Mouse (Mus musculus): ENCODE results near the gene Catsperz.

Catsperz gene

DNA sequence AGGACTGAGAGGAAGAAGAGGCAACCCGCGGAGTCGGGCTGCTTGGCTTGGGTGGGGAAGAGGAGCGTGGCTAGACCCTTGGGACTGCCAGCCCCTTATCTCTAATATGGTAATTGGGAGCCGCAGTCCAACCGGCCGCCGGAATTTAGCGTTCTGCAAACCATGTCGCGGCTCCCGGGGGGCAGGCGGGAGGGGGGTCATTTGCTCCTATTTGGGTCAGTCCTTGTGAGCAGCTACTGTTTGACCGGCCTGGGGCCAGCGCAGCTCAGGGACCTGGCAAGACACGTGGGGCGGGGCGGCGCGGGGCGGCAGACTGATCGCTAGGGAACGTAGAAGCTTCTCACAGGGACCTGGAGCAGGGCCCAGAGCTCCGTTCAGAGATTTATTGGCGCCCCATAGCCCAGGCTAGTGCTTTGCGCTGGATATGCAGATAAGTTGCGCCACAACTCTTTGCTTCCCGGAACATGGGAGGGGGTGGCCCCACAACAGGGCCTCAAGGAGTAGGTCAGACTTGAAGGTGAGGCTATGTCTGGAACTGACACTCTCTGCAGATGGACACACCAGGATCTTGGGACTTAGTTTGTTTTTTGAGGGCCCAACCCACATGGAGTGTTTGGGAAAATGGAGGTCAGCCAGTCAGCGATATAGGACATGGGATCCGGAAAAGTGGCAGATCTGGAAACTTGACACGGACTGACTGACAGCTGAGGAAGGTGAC lies 27.0 kb upstream of the Catsperz start:
- CTCF ChIA-PET, result interaction anchor here in 3 of 4 experiments (0.6 to 7.6 kb wide), 14 partner anchors 10 to 349 kb away, joined by 3 to 42 read pairs (median 4); partner anchors contain the start of genes Bad (in 1 of the 3), Esrra (in 1 of the 3), Fkbp2 (in 1 of the 3) and Gpr137 (in 1 of the 3)
- POLR2A ChIA-PET, result interaction anchor here (0.5 to 12.2 kb wide), 47 partner anchors 10 to 1771 kb away, joined by 3 to 134 read pairs (median 6); partner anchors contain the start of genes Bad (in 4 of the 4), Gpr137 (in 4 of the 4), Fkbp2 (in 3 of the 4) and Esrra (in 2 of the 4)

DNA sequence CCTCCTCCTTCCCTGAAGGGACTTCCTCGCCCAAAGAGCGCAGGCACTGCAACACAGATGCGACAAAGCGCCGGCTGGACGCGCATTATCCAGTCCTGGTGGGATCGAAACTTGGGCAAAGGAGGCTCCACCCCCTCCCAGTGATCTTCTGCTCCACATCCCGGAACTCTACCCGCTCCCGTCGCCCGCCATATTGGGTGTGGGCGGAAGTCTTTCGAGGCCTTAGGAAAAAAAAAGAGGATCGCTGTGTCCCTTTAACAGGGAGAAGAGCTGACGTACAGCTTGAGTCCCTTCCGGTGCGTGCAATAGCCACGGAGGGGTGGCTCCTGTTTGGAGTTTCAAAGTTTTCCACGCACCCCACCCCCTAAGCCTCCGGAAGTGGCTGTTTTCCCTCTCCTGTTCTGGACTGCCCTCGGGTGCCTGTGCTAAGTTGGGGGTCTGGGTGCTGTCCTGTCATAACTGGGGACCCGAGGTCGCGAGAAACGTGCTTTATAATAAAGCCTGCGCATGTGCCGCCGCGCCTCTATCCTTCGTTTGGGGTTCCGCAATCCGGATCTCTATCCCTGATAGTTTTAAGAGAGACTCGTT lies 26.3 kb upstream of the Catsperz start:
- ChIA-PET POLR2A (interaction anchor here (0.6 to 12.2 kb wide), 53 partner anchors 9 to 1772 kb away, joined by 3 to 134 read pairs (median 5); partner anchors contain the start of genes Bad (in 4 of the 4), Gpr137 (in 4 of the 4), Fkbp2 (in 3 of the 4) and Esrra (in 2 of the 4)), CTCF (interaction anchor here in 3 of 4 experiments (0.6 to 7.6 kb wide), 19 partner anchors 9 to 120 kb away, joined by 3 to 42 read pairs (median 4); partner anchors contain the start of genes Bad (in 2 of the 3), Gpr137 (in 2 of the 3), Esrra (in 1 of the 3) and Fkbp2 (in 1 of the 3))

DNA sequence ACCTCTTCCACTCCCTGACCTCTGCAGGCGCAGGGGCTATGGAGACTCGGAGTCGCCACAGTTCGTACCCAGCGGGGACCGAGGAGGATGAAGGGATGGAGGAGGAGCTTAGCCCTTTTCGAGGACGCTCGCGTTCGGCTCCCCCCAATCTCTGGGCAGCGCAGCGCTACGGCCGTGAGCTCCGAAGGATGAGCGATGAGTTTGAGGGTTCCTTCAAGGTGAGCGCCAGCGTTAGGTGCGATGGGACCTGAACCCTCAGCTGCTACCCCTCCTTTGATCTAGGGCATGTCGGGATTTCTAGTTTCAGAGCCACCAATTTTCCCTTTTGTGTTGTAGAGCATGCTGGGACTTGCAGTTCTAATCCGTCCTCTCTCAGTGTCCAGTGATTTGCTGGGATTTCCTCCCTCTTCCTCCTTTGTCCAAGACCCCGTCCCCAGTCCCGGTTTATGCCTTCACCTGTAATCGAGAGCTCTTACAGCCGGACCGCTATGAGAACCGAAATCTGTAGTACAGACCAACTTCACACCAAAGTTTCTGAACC lies 25.5 kb upstream of the Catsperz start:
- ChIA-PET CTCF (interaction anchor here in 3 of 4 experiments (0.7 to 7.6 kb wide), 15 partner anchors 8 to 499 kb away, joined by 3 to 42 read pairs (median 4); partner anchors contain the start of genes Bad (in 3 of the 3), Gpr137 (in 3 of the 3), Esrra (in 1 of the 3) and Fkbp2 (in 1 of the 3)), POLR2A (interaction anchor here (0.7 to 12.2 kb wide), 49 partner anchors 8 to 1773 kb away, joined by 3 to 134 read pairs (median 5); partner anchors contain the start of genes Bad (in 4 of the 4), Gpr137 (in 4 of the 4), Fkbp2 (in 3 of the 4) and Esrra (in 2 of the 4))

DNA sequence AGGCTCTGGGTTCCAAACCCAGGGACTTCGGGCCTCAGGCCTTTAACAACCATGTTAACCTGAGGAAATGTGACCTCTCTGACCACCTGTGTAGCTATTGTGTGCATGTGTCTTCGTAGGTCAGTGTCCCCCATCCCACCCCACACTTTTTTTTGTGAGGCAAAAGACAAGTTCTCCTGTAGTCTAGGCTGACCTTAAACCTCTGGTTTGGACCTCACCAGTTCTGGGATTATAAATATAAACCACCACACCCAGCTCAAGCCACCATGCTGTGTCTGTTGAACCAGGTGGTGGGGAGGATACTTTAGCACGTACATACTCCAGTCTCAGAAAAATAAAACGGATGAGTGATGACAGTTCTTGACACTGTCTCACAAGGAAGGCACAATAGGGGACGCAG lies 24.8 kb upstream of the Catsperz start:
- POLR2A ChIA-PET, result interaction anchor here (0.6 to 12.2 kb wide), 19 partner anchors 8 to 90 kb away, joined by 3 to 134 read pairs (median 14); partner anchors contain the start of genes Bad (in 4 of the 4), Gpr137 (in 4 of the 4), Esrra (in 2 of the 4) and Fkbp2 (in 2 of the 4)
- CTCF ChIA-PET, result interaction anchor here in 2 of 4 experiments (1.2 to 7.6 kb wide), 7 partner anchors 7 to 90 kb away, joined by 3 to 42 read pairs (median 8); partner anchors contain the start of genes Bad (in 1 of the 2), Fkbp2 (in 1 of the 2), Gpr137 (in 1 of the 2) and Stip1 (in 1 of the 2)

DNA sequence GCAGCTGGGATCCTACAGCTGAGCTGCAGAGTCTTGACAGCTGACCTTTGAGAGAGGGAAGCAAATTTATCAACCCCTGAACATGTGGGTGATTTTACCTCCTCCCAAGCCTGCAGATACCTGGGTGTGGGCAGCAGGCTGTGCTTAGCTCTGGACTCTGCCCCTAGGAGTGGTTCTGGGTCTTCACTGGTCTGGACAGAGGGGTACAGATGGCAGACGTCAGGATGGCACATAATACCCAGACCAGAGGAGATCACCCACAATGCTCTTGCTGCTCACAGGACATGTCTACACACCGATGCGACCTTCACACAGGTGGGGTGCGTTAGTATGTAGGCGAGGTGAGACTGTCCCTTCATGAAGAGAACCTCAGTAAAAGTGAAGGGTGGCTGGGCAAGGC lies 24.4 kb upstream of the Catsperz start:
- ChIA-PET CTCF (interaction anchor here in 3 of 4 experiments (0.5 to 7.6 kb wide), 7 partner anchors 7 to 532 kb away, joined by 3 to 42 read pairs (median 8); partner anchors contain the start of genes Bad (in 1 of the 3), Fkbp2 (in 1 of the 3) and Gpr137 (in 1 of the 3)), POLR2A (interaction anchor here in 3 of 4 experiments (1.4 to 12.2 kb wide), 11 partner anchors 7 to 91 kb away, joined by 3 to 134 read pairs (median 23); partner anchors contain the start of genes Bad (in 2 of the 3), Esrra (in 2 of the 3), Gpr137 (in 2 of the 3) and Fkbp2 (in 1 of the 3))

DNA sequence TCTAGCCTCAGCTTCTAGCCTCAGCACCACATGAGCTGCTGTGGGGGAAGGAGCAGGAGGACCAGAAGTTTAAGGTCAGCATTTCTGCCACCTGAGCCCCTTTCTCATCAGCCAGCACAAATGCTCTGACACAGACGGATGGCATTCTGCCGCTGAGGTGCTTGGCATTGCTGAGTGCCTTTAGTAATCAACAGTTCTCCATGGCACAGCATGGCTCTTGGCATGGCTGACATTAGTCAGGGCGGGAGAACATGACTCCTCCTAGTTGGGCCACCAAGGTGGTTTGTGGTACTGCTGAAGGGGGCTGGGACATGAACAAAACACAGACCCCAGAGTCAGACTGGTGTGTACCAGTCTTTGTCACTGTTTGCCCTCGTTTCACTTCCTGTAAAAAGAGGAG lies 23.0 kb upstream of the Catsperz start:
- ChIA-PET POLR2A (interaction anchor here in 3 of 4 experiments (0.5 to 12.2 kb wide), 21 partner anchors 9 to 1752 kb away, joined by 3 to 134 read pairs (median 4); partner anchors contain the start of genes Cox8a (in 1 of the 3), Esrra (in 1 of the 3), Kcnk4 (in 1 of the 3) and Plcb3 (in 1 of the 3)), CTCF (interaction anchor here in 2 of 4 experiments (0.7 to 1.4 kb wide), 4 partner anchors 12 to 948 kb away, joined by 4 to 5 read pairs (median 4); no protein-coding TSS in a partner anchor)

DNA sequence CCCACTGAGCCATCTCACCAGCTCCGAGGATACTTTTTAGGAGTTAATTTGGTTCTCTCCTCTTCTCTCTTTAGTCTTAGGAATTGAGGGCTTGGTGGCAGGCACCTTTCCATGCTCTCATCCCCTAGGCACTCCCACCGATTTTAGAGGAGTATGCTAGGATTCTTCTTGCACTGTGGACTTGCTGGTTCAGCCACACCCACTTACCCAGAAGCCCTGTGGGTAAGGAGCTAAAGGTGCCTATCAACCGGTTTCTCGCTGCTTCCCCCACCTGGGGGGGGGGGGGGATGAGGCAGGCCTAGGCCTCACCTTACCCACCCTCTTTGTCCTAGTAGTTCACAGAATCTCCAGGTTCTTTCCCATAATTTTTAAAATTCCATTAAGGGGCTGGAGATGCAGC lies 22.6 kb upstream of the Catsperz start:
- ChIA-PET CTCF (interaction anchor here in 2 of 4 experiments (0.6 to 1.4 kb wide), 6 partner anchors 11 to 948 kb away, joined by 3 to 7 read pairs (median 4); partner anchors contain the start of gene Kcnk4 (in 1 of the 2)), POLR2A (interaction anchor here in 3 of 4 experiments (0.5 to 12.2 kb wide), 25 partner anchors 9 to 1775 kb away, joined by 3 to 134 read pairs (median 3); partner anchors contain the start of genes Cox8a (in 1 of the 3), Esrra (in 1 of the 3), Kcnk4 (in 1 of the 3) and Nudt22 (in 1 of the 3))

DNA sequence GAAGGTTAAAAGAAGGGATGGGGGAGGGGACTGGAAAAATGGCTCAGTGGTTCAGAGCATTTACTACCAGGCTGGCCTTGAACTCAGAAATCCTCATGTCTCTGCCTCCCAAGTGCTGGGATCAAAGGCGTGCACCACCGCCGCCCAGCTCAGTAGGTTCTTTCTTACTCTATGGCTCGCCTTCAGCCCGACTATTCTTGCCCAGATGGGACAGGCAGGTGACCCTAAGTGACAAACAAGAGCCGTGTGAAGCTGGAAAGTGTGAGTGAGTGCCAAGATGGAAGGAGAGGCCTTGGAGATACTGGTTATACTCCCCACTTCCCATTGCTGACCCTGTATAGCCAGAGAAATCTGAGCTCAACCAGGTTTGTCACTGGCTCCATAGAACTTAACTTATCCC lies 18.5 kb upstream of the Catsperz start:
- POLR2A ChIA-PET, result interaction anchor here in 3 of 4 experiments (0.6 to 4.3 kb wide), 13 partner anchors 8 to 449 kb away, joined by 3 to 77 read pairs (median 4); partner anchors contain the start of genes Esrra (in 1 of the 3), Fkbp2 (in 1 of the 3) and Kcnk4 (in 1 of the 3)
- CTCF ChIA-PET, result interaction anchor here in 2 of 4 experiments (0.7 to 3.4 kb wide), 4 partner anchors 8 to 52 kb away, joined by 3 to 19 read pairs (median 8); partner anchors contain the start of genes Nudt22 (in 1 of the 2) and Trpt1 (in 1 of the 2)

DNA sequence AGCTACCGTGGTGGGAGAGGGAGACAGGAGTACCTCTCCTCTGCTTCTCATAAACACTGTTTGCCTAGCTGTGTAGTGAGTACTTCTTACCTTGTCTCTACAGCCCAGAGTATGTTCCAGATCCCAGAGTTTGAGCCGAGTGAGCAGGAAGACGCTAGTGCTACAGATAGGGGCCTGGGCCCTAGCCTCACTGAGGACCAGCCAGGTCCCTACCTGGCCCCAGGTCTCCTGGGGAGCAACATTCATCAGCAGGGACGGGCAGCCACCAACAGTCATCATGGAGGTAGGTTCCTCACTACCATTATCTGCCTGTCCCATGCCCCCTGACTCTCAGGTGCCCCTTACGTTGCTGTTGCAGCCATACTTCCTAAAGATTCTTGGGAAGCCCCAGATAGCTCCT lies 17.6 kb upstream of the Catsperz start:
- CTCF ChIA-PET, result interaction anchor here in 2 of 4 experiments (0.6 to 3.4 kb wide), 8 partner anchors 8 to 1429 kb away, joined by 3 to 19 read pairs (median 4); no protein-coding TSS in a partner anchor
- POLR2A ChIA-PET, result interaction anchor here (1.1 to 4.3 kb wide), 25 partner anchors 8 to 544 kb away, joined by 3 to 77 read pairs (median 7); partner anchors contain the start of genes Esrra (in 2 of the 4), Fkbp2 (in 2 of the 4), Kcnk4 (in 1 of the 4) and Plcb3 (in 1 of the 4)

DNA sequence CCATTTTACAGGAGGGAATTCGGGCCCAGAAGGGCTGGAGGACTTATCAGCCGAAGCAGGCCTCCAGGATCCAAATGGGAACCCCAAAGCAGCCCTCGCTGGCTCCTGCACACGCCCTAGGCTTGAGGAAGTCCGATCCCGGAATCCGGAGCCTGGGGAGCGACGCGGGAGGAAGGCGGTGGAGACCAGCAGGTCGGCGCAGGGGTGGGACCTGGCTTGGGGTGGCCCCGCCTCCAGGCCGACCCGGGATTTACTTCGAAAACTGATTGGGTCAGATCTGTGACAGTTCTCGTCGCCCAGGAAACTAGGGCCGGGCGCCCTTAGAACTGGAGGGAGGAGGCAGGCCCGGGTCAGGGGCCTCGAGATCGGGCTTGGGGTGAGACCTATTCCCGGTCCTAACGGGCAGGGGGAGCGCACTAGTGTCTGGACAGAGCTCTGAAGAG lies 17.1 kb upstream of the Catsperz start, which contains the start of gene Gpr137:
Gene Gpr137 (minus strand): TSS at position 232 of the 443 bp plus-strand sequence.
- CTCF ChIA-PET, result interaction anchor here in 3 of 4 experiments (0.6 to 3.4 kb wide), 21 partner anchors 8 to 1428 kb away, joined by 3 to 19 read pairs (median 4); partner anchors contain the start of genes Catsperz (in 2 of the 3), Nudt22 (in 1 of the 3) and Trpt1 (in 1 of the 3)
- POLR2A ChIA-PET, result interaction anchor here (0.9 to 4.3 kb wide), 45 partner anchors 8 to 579 kb away, joined by 3 to 77 read pairs (median 5); partner anchors contain the start of genes Esrra (in 3 of the 4), Fkbp2 (in 3 of the 4), Sf1 (in 2 of the 4) and Catsperz (in 1 of the 4)

DNA sequence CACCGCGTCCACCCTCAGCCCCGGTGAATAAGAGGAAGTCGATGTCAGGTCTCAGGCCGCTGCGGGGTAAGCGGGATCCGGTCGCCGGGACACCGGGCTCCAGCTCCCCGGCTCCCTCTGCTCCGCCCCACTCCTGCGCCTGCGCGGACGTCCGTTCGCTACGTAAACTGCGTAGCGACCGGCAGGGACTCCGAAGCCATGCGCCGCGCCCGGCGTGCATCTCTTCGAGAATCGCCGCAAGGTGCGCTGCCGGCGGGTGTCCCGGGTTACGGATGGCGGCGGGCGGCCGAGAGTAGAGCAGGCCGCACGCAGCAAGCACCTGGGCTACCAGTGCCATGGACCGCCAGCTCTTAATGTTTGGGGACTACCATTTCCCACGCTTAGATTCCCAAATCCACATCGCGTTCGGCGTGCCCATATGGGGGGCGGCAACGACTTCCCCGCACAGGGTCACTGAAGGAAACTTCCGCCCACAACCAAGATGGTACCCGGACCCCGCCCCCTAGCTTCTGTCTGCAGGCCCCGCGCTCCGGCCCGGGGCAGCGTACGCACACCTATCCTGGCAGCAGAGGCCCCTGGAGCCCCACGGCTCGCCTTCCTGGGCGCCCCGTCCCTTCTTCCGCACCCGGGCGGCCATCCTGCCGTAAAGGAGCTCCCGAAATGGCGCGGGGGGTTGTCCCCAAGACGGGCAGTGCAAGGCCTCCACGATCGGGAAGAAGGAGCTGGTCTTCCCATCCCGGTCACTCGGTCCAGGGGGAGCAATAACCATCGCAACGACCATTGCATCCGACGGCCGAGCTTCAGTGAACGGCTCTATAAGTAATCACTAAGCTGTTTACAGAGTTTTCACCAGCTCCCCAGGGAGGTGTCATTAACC lies 16.4 kb upstream of the Catsperz start, which contains the start of gene Bad:
Gene Bad (plus strand): TSS at position 490 of the 877 bp plus-strand sequence.
- CTCF ChIA-PET, result interaction anchor here in 3 of 4 experiments (0.6 to 3.4 kb wide), 25 partner anchors 9 to 495 kb away, joined by 3 to 19 read pairs (median 3); partner anchors contain the start of genes Catsperz (in 2 of the 3), Nudt22 (in 1 of the 3) and Trpt1 (in 1 of the 3)
- POLR2A ChIA-PET, result interaction anchor here (0.6 to 4.3 kb wide), 68 partner anchors 9 to 1781 kb away, joined by 3 to 77 read pairs (median 4); partner anchors contain the start of genes Esrra (in 3 of the 4), Fkbp2 (in 3 of the 4), Stip1 (in 3 of the 4) and Plcb3 (in 2 of the 4)

DNA sequence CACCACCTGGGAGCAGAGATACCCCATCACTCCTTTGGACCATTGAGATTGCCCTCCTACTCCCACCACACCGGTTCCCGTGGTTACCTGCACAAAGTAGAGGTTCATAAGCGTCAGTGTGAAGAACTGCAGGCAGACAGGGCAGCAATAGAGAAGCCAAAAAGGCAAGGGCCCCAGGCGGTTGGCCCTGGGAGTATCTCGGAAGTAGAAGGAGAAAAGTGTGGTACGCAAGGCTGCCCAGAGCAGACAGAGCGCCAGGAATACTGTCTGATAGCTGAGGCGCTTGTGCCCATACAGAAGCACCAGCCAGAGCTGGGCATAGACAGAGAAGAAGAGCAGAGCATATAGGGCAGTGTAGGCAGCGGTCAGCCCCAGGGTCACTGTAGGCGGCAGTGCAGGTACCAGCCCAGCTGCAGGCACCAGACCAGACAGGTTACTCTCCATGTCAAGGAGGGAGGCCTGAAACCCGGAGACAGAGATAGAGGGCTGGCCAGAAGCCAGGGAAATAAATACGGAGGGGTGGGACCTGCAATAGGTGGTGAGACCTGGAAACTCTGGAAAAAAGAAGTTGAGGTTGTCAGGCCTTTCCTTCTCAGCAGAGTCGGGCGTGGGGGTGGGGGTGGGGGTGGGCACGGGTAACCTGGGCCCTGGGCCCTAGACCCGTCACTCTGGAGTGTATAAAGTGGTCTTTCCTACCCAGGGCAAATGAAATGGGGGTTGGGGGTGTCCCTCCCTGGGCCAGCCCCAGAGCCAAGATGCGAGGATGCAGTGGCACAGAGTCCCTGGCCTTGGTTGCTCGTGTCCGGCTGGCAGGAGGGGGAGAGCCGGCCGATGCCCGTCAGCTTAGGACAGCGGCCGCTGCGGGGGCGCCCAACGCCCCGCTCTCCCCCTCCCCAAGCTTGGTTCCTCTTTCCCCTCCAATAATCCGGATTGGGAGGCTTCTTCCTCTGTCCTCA lies 15.5 kb upstream of the Catsperz start:
- POLR2A ChIA-PET, result interaction anchor here (0.6 to 4.3 kb wide), 49 partner anchors 8 to 1782 kb away, joined by 3 to 77 read pairs (median 4); partner anchors contain the start of genes Stip1 (in 3 of the 4), Esrra (in 2 of the 4), Fkbp2 (in 2 of the 4) and Plcb3 (in 2 of the 4)
- CTCF ChIA-PET, result interaction anchor here in 3 of 4 experiments (0.6 to 3.4 kb wide), 15 partner anchors 9 to 449 kb away, joined by 3 to 19 read pairs (median 5); partner anchors contain the start of gene Catsperz (in 2 of the 3)

DNA sequence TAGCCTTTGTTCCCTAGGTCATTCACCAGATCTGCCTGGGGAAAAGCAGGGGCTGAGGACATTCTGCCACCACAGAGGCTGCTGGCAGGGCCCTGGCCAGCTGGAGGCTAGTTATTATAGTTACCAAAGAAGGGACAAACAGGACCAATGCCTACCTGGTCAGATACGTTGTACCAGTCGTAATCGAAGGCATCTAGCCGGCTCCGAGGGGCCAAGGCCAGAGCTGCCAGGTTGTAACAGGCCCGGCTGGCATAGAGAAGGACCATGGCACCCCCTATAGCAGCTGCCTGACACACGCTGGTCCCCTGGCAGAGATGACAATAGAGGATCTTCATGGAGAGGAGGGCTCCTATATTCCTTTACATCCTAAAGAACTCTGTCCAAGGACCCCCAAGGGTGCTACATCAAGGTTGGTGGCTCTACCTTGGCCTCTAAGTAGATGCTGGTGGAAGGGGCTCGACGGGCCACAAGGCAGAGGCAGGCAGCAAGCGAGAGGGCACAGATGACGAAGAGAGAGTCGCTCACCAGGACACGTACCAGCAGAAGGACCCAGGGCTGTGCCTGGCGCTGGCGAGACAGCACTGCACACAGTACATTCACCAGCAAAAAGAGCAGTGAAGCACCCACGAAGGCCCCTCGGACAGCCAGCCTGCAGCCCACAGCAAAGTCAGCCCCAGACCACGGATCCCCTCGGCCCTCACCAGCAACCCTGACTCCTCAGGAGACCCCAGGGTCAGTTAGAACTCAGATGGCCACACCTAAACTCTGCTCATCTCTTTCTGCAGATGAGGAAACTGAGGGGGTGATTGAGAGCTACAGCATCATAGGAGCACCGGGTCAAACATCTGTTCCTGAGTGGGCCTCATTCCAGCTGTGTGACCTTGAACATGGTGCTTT lies 14.2 kb upstream of the Catsperz start:
- CTCF ChIA-PET, result no interaction called here
- POLR2A ChIA-PET, result interaction anchor here in 1 of 4 experiments (3.8 kb wide), 1 partner anchor 12 kb away, joined by 62 read pairs; no protein-coding TSS in a partner anchor
